Mouse (Mus musculus): ENCODE data around the gene Tbl3. TPM values are rescaled to one million over a fixed set of nuclear protein-coding genes. Genes with fewer than 3 reads are reported as not detected.
A peak's percentile ranks its signal among the peaks of the same experiment; 100 is the strongest.

Tbl3 gene
- total RNA-seq, 2 experiments from 2014 or later: 28.5 to 29.1 TPM

DNA sequence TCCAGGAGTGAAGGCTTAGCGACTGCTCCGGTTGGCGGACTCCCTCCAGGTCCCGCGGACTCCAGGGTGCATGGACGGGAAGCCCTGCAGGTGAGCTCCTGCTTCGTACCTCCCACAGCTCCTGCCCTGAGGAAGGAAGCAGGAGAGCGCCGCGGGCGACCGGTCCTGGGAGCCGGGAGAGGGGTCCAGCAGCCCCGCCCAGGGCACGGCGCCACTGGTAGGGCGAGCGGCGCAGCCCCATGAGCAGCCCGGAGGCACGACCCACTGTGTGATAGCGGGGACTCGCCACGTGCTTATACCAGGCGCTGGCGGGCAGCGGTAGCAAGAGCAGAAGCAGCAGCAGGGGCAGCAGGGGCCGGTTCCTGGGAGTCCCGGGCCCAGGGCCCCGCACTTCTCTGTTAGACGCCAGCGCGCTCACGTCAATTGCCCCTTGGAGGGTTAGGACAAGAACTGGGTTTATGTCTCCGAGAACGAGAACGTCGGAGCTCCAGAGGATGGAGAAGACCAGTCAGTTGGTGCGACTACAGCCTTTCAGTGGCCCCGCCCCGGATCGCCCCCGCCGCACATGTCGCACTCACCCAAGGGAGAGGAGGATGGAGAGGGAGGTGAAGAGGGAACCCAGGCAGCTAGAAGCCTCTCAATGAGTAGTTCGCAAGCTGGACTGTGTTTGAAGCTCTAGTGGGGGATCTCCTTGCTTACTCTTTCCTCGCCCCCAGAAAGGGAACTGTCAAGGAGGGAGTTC lies 49.3 kb downstream of the Tbl3 start, which contains the start of gene Npw:
Gene Npw, minus strand, starts transcription at position 441 of the 742 bp plus-strand sequence.
- DNase-seq (ENCODE audit: low spot score in 2 of 2): no peak

DNA sequence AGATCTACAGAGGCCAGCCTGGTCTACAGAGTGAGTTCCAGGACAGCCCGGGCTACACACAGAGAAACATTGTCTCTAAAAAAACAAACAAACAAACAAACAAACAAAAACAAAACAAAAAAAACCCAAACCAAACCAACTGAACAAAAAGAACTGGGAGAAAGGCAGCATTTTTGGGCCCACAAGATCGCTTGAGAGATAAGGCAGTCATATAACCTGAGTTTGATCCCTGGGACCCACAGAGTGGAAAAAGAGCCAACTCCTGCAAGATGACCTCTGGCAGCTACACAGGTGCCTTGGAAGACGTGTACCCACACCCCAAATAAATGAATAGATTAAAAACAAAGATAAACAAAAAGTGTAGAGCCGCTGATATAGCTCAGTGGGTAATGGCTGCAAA lies 52.5 kb downstream of the Tbl3 start:
- DNase-seq (ENCODE audit: low spot score in 2 of 2): no peak

DNA sequence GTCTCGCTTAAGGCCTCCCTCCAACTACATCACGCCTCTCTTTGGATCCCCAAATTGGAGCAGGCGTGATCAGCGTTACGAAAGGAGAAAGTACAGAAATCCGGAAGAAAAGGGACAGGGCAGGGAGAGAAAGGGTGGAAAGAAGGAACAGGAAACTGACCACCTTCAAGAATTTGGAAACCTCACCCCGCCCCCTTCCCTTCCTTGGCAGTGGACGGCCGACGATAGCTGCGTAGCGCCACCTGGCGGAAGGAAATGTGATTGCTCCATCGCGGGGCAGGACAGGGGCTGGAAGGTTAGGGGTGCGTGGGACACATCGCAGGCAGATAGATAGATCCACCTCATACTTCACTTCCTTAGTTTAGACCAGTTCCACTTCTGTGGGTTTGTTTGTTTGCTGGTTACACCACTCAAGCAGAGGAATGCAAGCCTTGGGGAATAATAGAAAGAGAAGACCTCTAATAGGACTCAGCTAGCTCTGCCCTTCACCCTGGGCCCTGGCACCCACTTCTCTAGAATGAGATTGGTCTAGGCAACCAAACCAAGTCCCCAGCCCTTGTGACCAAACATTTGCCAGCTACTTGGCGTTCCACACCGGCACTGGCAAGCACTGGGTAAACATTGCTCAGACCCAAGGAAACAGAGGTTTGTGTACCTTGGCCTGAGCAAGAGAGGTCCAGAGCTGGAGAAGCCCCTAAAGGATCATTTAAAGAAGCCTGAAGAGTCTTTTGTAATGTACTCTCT lies 53.3 kb downstream of the Tbl3 start:
- DNase-seq (ENCODE audit: low spot score in 2 of 2): peak in 1 of 2 experiments; percentile 62

DNA sequence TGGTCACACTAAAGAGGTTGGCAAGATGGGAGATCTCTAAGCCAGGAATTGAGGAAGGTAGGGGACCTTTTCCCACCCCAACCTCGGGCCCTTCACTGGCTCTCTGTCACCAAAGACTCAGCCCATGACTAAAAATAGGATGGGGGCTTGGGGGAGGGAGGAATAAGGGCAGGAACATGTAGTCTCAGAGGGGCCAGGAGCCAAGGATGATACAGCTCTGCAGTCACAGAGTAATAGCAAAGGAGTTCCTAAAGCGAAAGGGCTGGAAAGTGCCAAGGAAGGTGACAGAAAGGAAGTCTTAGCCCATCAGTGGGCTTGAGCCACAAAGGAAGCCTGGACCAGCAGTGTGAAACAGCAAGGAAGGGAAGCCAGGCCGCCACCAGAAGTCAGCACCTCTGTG lies 55.6 kb downstream of the Tbl3 start:
- no peak for DNase-seq (ENCODE audit: low spot score in 2 of 2)

DNA sequence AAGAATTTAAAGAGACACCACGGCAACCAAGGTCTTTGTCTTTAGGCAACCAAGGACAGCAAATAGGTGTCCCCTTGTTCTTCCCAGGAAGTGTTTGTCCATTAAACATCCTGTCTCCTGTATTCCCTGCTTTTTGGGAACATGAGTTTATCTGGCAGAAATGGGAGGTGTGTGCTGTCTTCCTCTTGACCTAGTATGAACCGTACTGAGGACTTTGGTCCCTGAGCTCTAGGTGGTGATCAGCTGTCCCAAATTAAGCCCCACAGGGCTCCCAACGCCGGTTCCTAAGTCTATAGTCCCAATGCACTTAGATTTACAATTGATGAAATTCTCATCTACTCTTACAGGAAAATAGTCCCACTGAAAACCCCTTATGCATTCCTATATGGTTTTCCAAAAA lies 56.7 kb downstream of the Tbl3 start:
- no peak for DNase-seq (ENCODE audit: low spot score in 2 of 2)

DNA sequence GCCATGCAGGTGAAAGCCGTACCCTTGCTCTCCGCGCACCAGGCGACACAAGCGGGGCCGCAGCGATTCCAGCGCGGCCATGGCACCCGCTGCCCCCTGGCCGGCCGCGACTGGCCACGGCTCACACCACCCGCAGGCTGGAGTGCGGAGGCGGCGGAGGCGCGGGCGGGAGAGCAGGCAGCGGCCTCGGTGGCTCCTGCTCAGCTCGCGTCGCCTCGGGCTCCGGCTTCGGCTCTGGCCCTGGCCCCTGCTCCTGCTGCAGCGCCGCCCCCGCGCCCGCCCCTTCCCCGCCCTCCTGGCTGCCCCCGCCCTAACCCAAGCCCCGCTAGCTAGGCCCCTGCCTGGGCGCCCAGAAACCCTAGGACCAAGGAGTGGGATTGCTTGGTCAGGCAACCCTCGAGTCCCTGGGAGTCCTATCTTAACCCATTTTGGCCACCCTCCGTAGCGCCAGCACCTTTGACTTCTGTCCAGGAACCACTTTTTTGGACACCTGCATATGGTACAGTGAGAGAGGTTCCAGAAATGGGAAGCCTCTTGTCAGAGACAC lies 57.3 kb downstream of the Tbl3 start, which contains the start of gene Slc9a3r2:
Gene Slc9a3r2, minus strand, starts transcription at position 258 of the 547 bp plus-strand sequence.
- DNase-seq (ENCODE audit: low spot score in 2 of 2): no peak

DNA sequence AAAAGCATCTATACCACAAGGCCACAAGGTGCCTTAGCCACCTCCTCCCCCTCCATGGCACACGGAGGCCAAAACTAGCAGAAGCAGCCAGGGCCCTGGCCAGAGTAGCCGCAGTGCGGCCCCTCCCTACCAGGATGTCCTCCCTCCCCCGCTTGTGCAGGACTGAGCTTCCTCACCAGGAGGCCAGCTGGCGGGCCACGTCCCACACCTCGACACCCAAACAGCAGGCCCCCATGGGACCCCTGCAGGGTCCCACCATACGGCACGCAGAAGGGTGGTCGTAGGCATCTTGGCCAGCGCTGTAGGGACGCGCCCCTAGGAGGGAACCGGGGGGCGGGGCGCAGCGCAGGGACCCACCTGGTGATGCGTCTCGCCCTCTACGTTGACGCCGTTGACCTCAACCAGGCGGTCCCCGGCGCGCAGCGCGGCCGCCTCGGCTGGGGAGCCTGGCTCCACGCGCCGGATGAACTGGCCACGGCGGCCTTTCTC lies 57.8 kb downstream of the Tbl3 start:
- no peak for DNase-seq (ENCODE audit: low spot score in 2 of 2)

DNA sequence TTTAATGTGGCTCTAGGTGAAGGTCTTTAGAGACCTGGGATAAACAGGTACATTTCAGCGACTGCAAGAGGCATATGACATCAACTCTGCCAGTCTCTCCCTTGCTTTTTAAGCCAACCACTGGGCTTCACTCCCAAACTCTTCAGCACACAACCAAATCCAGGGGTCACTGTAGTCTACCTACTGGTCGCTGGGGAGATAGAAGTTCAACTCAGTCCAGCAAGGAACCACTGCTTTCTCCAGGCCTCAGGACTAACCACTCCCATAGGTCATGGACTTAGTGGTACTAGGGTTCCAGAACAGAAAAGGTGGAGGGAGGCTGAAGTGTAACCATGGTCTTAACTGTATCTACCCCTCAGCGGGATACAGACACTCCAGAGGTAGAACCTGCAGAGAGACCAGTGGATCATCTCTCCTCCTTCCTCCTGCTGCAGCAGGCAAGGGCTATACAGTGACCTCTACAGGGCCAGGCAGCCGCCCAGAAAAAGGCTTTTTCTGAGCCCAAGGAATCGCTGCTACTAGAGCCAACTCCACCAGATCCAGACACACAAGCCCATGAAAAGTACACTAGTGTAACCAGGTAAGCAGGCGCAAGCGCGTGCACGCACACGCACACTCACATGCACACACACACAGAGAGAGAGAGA lies 58.6 kb downstream of the Tbl3 start:
- no peak for DNase-seq (ENCODE audit: low spot score in 2 of 2)

Other genes with a start within 250 kb of the Tbl3 start
- gene E4f1, start 237.3 kb downstream of the Tbl3 start, total RNA-seq (2021): 10 to 100 TPM; 27.8 to 32.3 TPM
- 10 to 100 TPM; 71.8 to 73.5 TPM for gene Pgp, start 237.3 kb downstream of the Tbl3 start, total RNA-seq (2021)
- gene Bricd5, start 233.8 kb downstream of the Tbl3 start, total RNA-seq (2021): 1 to 10 TPM; 1.0 to 2.1 TPM
- gene Mlst8, start 228.6 kb downstream of the Tbl3 start, total RNA-seq (2021): 10 to 100 TPM; 30.7 to 32.1 TPM
- gene Caskin1, start 219.1 kb downstream of the Tbl3 start, total RNA-seq (2021): 100 to 1,000 TPM; 155 to 161 TPM
- 10 to 100 TPM; 93.6 to 96.0 TPM for gene Traf7, start 179.7 kb downstream of the Tbl3 start, total RNA-seq (2021)
- 10 to 100 TPM; 60.1 to 69.3 TPM for gene Rab26, start 173.4 kb downstream of the Tbl3 start, total RNA-seq (2021)
- 10 to 100 TPM; 71.1 to 85.9 TPM for gene Pkd1, start 157.8 kb downstream of the Tbl3 start, total RNA-seq (2021)
- gene Tsc2, start 75.0 kb downstream of the Tbl3 start, total RNA-seq (2021): 100 to 1,000 TPM; 160 to 162 TPM
- 1 to 10 TPM; 3.9 to 5.3 TPM for gene Nthl1, start 75.0 kb downstream of the Tbl3 start, total RNA-seq (2021)
- gene Slc9a3r2, start 57.3 kb downstream of the Tbl3 start, total RNA-seq (2021): 10 to 100 TPM; 47.9 to 52.4 TPM
- gene Npw, start 49.2 kb downstream of the Tbl3 start, total RNA-seq (2021): 1 to 10 TPM; 3.7 to 3.9 TPM
- gene Zfp598, start 38.0 kb downstream of the Tbl3 start, total RNA-seq (2021): 10 to 100 TPM; 36.5 to 40.7 TPM
- gene Syngr3, start 17.7 kb downstream of the Tbl3 start, total RNA-seq (2021): 100 to 1,000 TPM; 197 to 204 TPM
- gene Gfer, start 11.5 kb downstream of the Tbl3 start, total RNA-seq (2021): 10 to 100 TPM; 18.5 to 19.8 TPM
- 1 to 10 TPM; 2.7 to 4.4 TPM for gene Noxo1, start 11.4 kb downstream of the Tbl3 start, total RNA-seq (2021)
- not detected for gene Rnf151, start 10.4 kb upstream of the Tbl3 start, total RNA-seq (2021)
- gene Rps2, start 10.5 kb upstream of the Tbl3 start, total RNA-seq (2021): 100 to 1,000 TPM; 494 to 506 TPM
- 100 to 1,000 TPM; 186 to 200 TPM for gene Ndufb10, start 16.8 kb upstream of the Tbl3 start, total RNA-seq (2021)
- 1 to 10 TPM in 1 of 2 experiments, under 1 TPM in 1; 0.79 to 1.0 TPM for gene Rpl3l, start 20.2 kb upstream of the Tbl3 start, total RNA-seq (2021)
- gene Msrb1, start 29.0 kb upstream of the Tbl3 start, total RNA-seq (2021): 10 to 100 TPM; 44.4 to 51.2 TPM
- gene Hs3st6, start 45.3 kb upstream of the Tbl3 start, total RNA-seq (2021): not detected
- gene Meiob, start 96.6 kb upstream of the Tbl3 start, total RNA-seq (2021): not detected
- gene Hagh, start 132.5 kb upstream of the Tbl3 start, total RNA-seq (2021): 100 to 1,000 TPM; 107 to 112 TPM
- 10 to 100 TPM; 18.1 to 18.2 TPM for gene Fahd1, start 142.7 kb upstream of the Tbl3 start, total RNA-seq (2021)
- not detected for gene Igfals, start 158.3 kb upstream of the Tbl3 start, total RNA-seq (2021)
- gene Nubp2, start 178.7 kb upstream of the Tbl3 start, total RNA-seq (2021): 10 to 100 TPM; 37.7 to 43.4 TPM
- gene Spsb3, start 179.0 kb upstream of the Tbl3 start, total RNA-seq (2021): 10 to 100 TPM; 40.9 to 41.2 TPM
- gene Eme2, start 187.4 kb upstream of the Tbl3 start, total RNA-seq (2021): 10 to 100 TPM; 66.9 to 83.2 TPM
- 10 to 100 TPM; 73.0 to 76.3 TPM for gene Mrps34, start 187.5 kb upstream of the Tbl3 start, total RNA-seq (2021)
- 10 to 100 TPM; 48.6 to 53.8 TPM for gene Nme3, start 188.8 kb upstream of the Tbl3 start, total RNA-seq (2021)
- 100 to 1,000 TPM; 312 to 326 TPM for gene Mapk8ip3, start 229.3 kb upstream of the Tbl3 start, total RNA-seq (2021)

Measured in layer of hippocampus, postnatal 14 days (tissue).